Mouse (Mus musculus): ENCODE results near the gene Gp1bb.

The Gp1bb gene

GRCm38 (mm10) chr16:18586906-18587546, 35.2 kb downstream of the Gp1bb start:
- in situ Hi-C loops (cut with MboI; ENCODE audit: low pct_unique_long_range_greater_than_20kb in 1 of 2, low sequenced_read_pairs in 2 of 2, unreplicated experiment in 1 of 2), result loop anchor here in 1 of 2 experiments (25.0 kb wide), 1 partner anchor 775 kb away; no protein-coding TSS in a partner anchor

GRCm38 (mm10) chr16:18586076-18586905, 35.9 kb downstream of the Gp1bb start:
- in situ Hi-C loops (cut with MboI; ENCODE audit: low pct_unique_long_range_greater_than_20kb in 1 of 2, low sequenced_read_pairs in 2 of 2, unreplicated experiment in 1 of 2), result loop anchor here in 1 of 2 experiments (25.0 kb wide), 1 partner anchor 774 kb away; no protein-coding TSS in a partner anchor

- in situ Hi-C loops (cut with MboI; ENCODE audit: low pct_unique_long_range_greater_than_20kb in 1 of 2, low sequenced_read_pairs in 2 of 2, unreplicated experiment in 1 of 2), result loop anchor here in 1 of 2 experiments (25.0 kb wide), 1 partner anchor 773 kb away; no protein-coding TSS in a partner anchor
Measured at GRCm38 (mm10) chr16:18585676-18586075, 36.5 kb downstream of the Gp1bb start.

- in situ Hi-C loops (cut with MboI; ENCODE audit: low pct_unique_long_range_greater_than_20kb in 1 of 2, low sequenced_read_pairs in 2 of 2, unreplicated experiment in 1 of 2), result loop anchor here in 1 of 2 experiments (5.0 to 25.0 kb wide), 2 partner anchors 37 to 773 kb away; partner anchors contain the start of gene Gp1bb
Measured at GRCm38 (mm10) chr16:18584901-18585510, 37.2 kb downstream of the Gp1bb start.

- in situ Hi-C loops (cut with MboI; ENCODE audit: low pct_unique_long_range_greater_than_20kb in 1 of 2, low sequenced_read_pairs in 2 of 2, unreplicated experiment in 1 of 2), result loop anchor here in 1 of 2 experiments (5.0 to 25.0 kb wide), 2 partner anchors 38 to 772 kb away; partner anchors contain the start of gene Gp1bb
Measured at GRCm38 (mm10) chr16:18583673-18584357, 38.4 kb downstream of the Gp1bb start.

GRCm38 (mm10) chr16:18583169-18583568, 39.0 kb downstream of the Gp1bb start:
- in situ Hi-C loops (cut with MboI; ENCODE audit: low pct_unique_long_range_greater_than_20kb in 1 of 2, low sequenced_read_pairs in 2 of 2, unreplicated experiment in 1 of 2), result loop anchor here in 1 of 2 experiments (5.0 to 25.0 kb wide), 2 partner anchors 39 to 771 kb away; partner anchors contain the start of gene Gp1bb

GRCm38 (mm10) chr16:18582426-18583148, 39.6 kb downstream of the Gp1bb start:
- in situ Hi-C loops (cut with MboI; ENCODE audit: low pct_unique_long_range_greater_than_20kb in 1 of 2, low sequenced_read_pairs in 2 of 2, unreplicated experiment in 1 of 2), result loop anchor here in 1 of 2 experiments (5.0 to 25.0 kb wide), 2 partner anchors 40 to 770 kb away; partner anchors contain the start of gene Gp1bb

- in situ Hi-C loops (cut with MboI; ENCODE audit: low pct_unique_long_range_greater_than_20kb in 1 of 2, low sequenced_read_pairs in 2 of 2, unreplicated experiment in 1 of 2), result loop anchor here in 1 of 2 experiments (5.0 to 25.0 kb wide), 2 partner anchors 41 to 769 kb away; partner anchors contain the start of gene Gp1bb
Measured at GRCm38 (mm10) chr16:18581623-18582205, 40.5 kb downstream of the Gp1bb start.

- in situ Hi-C loops (cut with MboI; ENCODE audit: low pct_unique_long_range_greater_than_20kb in 1 of 2, low sequenced_read_pairs in 2 of 2, unreplicated experiment in 1 of 2), result loop anchor here in 1 of 2 experiments (5.0 to 25.0 kb wide), 2 partner anchors 41 to 769 kb away; partner anchors contain the start of gene Gp1bb
Measured at GRCm38 (mm10) chr16:18581050-18581622, 41.1 kb downstream of the Gp1bb start.

- in situ Hi-C loops (cut with MboI; ENCODE audit: low pct_unique_long_range_greater_than_20kb in 1 of 2, low sequenced_read_pairs in 2 of 2, unreplicated experiment in 1 of 2), result loop anchor here in 1 of 2 experiments (5.0 to 25.0 kb wide), 2 partner anchors 42 to 768 kb away; partner anchors contain the start of gene Gp1bb
Measured at GRCm38 (mm10) chr16:18580389-18580788, 41.8 kb downstream of the Gp1bb start.

- in situ Hi-C loops (cut with MboI; ENCODE audit: low pct_unique_long_range_greater_than_20kb in 1 of 2, low sequenced_read_pairs in 2 of 2, unreplicated experiment in 1 of 2), result loop anchor here in 1 of 2 experiments (25.0 kb wide), 1 partner anchor 765 kb away; no protein-coding TSS in a partner anchor
Measured at GRCm38 (mm10) chr16:18577599-18578160, 44.5 kb downstream of the Gp1bb start.

- in situ Hi-C loops (cut with MboI; ENCODE audit: low pct_unique_long_range_greater_than_20kb in 1 of 2, low sequenced_read_pairs in 2 of 2, unreplicated experiment in 1 of 2), result loop anchor here in 1 of 2 experiments (25.0 kb wide), 1 partner anchor 765 kb away; no protein-coding TSS in a partner anchor
Measured at GRCm38 (mm10) chr16:18577071-18577470, 45.1 kb downstream of the Gp1bb start.

GRCm38 (mm10) chr16:18574196-18574595, 48.0 kb downstream of the Gp1bb start:
- in situ Hi-C loops (cut with MboI; ENCODE audit: low pct_unique_long_range_greater_than_20kb in 1 of 2, low sequenced_read_pairs in 2 of 2, unreplicated experiment in 1 of 2), result no loop called here
